Mouse (Mus musculus) G1E (cell line): ENCODE data around the gene Kcnip4.

Source experiments
- CTCF ChIP-seq: IDR thresholded peaks from 2 replicates; pipeline ENCODE4 v1.5.1; 2012; ENCODE audit warnings: low read depth, low read length, inconsistent platforms, mixed read lengths
- GATA1 ChIP-seq: IDR thresholded peaks from 2 replicates; pipeline ENCODE4 v1.6.1; 2012; ENCODE audit warnings: borderline replicate concordance, low read length, inconsistent platforms, mixed read lengths
- GATA2 ChIP-seq: IDR thresholded peaks from 2 replicates; pipeline ENCODE4 v1.6.1; 2012; ENCODE audit warnings: low read depth, low read length, inconsistent platforms, borderline replicate concordance
- TAL1 ChIP-seq: conservative IDR thresholded peaks from 2 replicates; pipeline ENCODE4 v1.6.1; 2012; ENCODE audit warnings: low read depth, low read length, inconsistent platforms, mixed read lengths

DNA sequence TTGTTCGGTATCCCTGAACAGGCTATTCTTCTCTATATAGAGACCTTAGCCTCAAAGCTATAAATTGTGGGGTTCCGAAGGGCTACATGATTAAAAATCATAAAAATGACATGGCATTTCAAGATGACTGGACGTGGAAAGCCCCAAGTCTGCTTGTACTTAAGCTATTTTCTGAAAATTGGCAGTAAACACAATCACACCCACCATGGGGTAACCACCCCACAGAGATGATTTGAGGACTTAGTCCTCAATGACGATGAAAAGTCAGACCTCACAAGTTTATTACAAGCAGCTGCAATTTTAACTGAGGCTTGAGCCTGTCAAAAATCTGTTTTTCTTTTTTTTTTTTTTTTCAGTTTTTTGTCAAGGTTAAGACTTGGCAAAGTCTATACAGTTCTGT is 527.3 kb downstream of the Kcnip4 start:
- TF ChIP-seq CTCF (no peak), TAL1 (no peak), GATA1 (no peak), GATA2 (no peak)
